Mouse (Mus musculus) embryonic fibroblast, embryonic 13.5 days (primary cell): Measurements from ENCODE around the gene Spag16.

Experiments used
- CTCF ChIP-seq: IDR thresholded peaks from 2 replicates; pipeline ENCODE4 v1.5.1; 2011; ENCODE audit warnings: mild to moderate bottlenecking, control low read depth, low read length, moderate library complexity, borderline replicate concordance; ENCODE audit not compliant: insufficient read depth
- POLR2A ChIP-seq: IDR thresholded peaks from 2 replicates; pipeline ENCODE4 v1.6.1; 2011; ENCODE audit warnings: low read depth, mild to moderate bottlenecking, control low read depth, low read length, moderate library complexity

DNA sequence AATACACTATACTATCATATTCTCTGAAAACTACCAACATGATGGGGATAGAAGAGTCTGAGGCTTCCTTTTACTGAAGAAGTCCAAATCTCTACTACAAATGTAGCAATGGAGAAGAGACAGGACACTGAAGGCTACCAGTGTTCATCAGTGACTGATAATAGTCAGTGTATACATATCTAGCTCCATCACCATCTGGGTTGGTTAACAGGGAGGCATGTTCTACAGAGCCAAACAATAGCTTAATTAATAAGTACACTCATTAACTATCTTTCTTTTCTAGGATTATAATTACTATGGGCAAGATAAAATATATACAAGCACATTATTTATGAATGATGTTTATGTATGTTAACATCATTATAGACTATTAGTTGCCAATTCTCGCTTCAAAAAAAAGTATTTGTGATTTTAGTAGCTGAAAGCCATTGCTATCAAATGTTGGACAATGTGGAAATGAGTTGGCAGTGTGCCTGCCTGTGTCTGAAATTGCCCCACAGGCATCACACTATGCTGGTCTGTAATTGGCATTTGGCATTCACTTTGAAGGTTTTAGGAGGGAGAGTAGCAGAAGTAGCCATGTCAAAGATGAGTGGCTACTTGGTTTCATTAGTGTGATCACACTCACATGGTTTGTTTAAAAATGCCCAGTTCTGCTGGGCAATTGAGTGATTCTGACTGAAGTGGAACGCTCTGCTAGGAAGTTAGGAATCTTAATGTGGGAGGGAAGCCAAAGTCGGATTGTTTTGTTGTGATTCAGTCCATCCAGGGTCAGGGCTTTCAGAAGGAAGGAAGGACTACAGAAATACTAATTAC is 338.8 kb downstream of the Spag16 start:
- TF ChIP-seq CTCF (no peak), POLR2A (no peak)
